Mouse (Mus musculus): ENCODE results near the gene Mptx2. TPM values are rescaled to one million over a fixed set of nuclear protein-coding genes. Genes with fewer than 3 reads are reported as not detected.
"Not testable (repeated sequence)": the region's sequence is repeated elsewhere in the genome, so short reads cannot be mapped to it uniquely, and the experiment has no call there.

Gene Mptx2
- polyA plus RNA-seq (2012; ENCODE audit: insufficient read depth, insufficient read length, missing spikeins), result not detected in 2 replicates

- no peaks in the 10 kb centered on the region for H3K4me1 ChIP-seq (ENCODE audit: control insufficient read depth, insufficient read depth, low read length)
- no peak within 1 kb of the TSS for H3K27ac ChIP-seq (ENCODE audit: insufficient read depth, low read depth, low read length)
- H3K4me3 ChIP-seq (ENCODE audit: insufficient read depth, low read length), result no peak within 1 kb of the TSS
- TF ChIP-seq POLR2A (IDR thresholded peaks at IDR 0.05; ENCODE audit: borderline replicate concordance, low read depth, low read length) (no peak), CTCF (IDR thresholded peaks at IDR 0.05; ENCODE audit: low read depth, low read length) (no peak)
Observed at GRCm38 (mm10) chr1:173277677-173278076, at the start of gene Mptx2. TSS of gene Mptx2 (minus strand) at chr1:173277777.

- Histone ChIP-seq H3K4me3 (ENCODE audit: insufficient read depth, low read length) (no peak overlapping the region), H3K27ac (ENCODE audit: insufficient read depth, low read depth, low read length) (no peak overlapping the region), H3K4me1 (ENCODE audit: control insufficient read depth, insufficient read depth, low read length) (no peaks in the 10 kb centered on the region)
- TF ChIP-seq CTCF (IDR thresholded peaks at IDR 0.05; ENCODE audit: low read depth, low read length) (no peak), POLR2A (IDR thresholded peaks at IDR 0.05; ENCODE audit: borderline replicate concordance, low read depth, low read length) (no peak)
Observed at GRCm38 (mm10) chr1:173326552-173326951, 49.0 kb upstream of the Mptx2 start.

- Histone ChIP-seq H3K4me1 (ENCODE audit: control insufficient read depth, insufficient read depth, low read length) (no peaks in the 10 kb centered on the region), H3K4me3 (ENCODE audit: insufficient read depth, low read length) (no peak overlapping the region), H3K27ac (ENCODE audit: insufficient read depth, low read depth, low read length) (no peak overlapping the region)
- TF ChIP-seq CTCF (IDR thresholded peaks at IDR 0.05; ENCODE audit: low read depth, low read length) (no peak), POLR2A (IDR thresholded peaks at IDR 0.05; ENCODE audit: borderline replicate concordance, low read depth, low read length) (no peak)
Observed at GRCm38 (mm10) chr1:173325395-173325794, 47.8 kb upstream of the Mptx2 start.

- Histone ChIP-seq H3K27ac (ENCODE audit: insufficient read depth, low read depth, low read length) (no peak overlapping the region), H3K4me1 (ENCODE audit: control insufficient read depth, insufficient read depth, low read length) (no peaks in the 10 kb centered on the region), H3K4me3 (ENCODE audit: insufficient read depth, low read length) (no peak overlapping the region)
- no peak for TF ChIP-seq POLR2A (IDR thresholded peaks at IDR 0.05; ENCODE audit: borderline replicate concordance, low read depth, low read length)
- TF ChIP-seq CTCF (IDR thresholded peaks at IDR 0.05; ENCODE audit: low read depth, low read length), result no peak
Observed at GRCm38 (mm10) chr1:173324961-173325360, 47.4 kb upstream of the Mptx2 start.

- H3K4me1 ChIP-seq (ENCODE audit: control insufficient read depth, insufficient read depth, low read length), result no peaks in the 10 kb centered on the region
- TF ChIP-seq POLR2A (IDR thresholded peaks at IDR 0.05; ENCODE audit: borderline replicate concordance, low read depth, low read length), result no peak
- peak; percentile 83 for TF ChIP-seq CTCF (IDR thresholded peaks at IDR 0.05; ENCODE audit: low read depth, low read length)
- H3K4me3 ChIP-seq (ENCODE audit: insufficient read depth, low read length), result no peak overlapping the region
- H3K27ac ChIP-seq (ENCODE audit: insufficient read depth, low read depth, low read length), result no peak overlapping the region
Observed at GRCm38 (mm10) chr1:173323839-173324585, 46.4 kb upstream of the Mptx2 start.

GRCm38 (mm10) chr1:173322249-173322627 is 44.7 kb upstream of the Mptx2 start:
- TF ChIP-seq POLR2A (IDR thresholded peaks at IDR 0.05; ENCODE audit: borderline replicate concordance, low read depth, low read length), result no peak
- no peak for TF ChIP-seq CTCF (IDR thresholded peaks at IDR 0.05; ENCODE audit: low read depth, low read length)

GRCm38 (mm10) chr1:173321593-173322248 is 44.1 kb upstream of the Mptx2 start:
- TF ChIP-seq POLR2A (IDR thresholded peaks at IDR 0.05; ENCODE audit: borderline replicate concordance, low read depth, low read length), result no peak
- TF ChIP-seq CTCF (IDR thresholded peaks at IDR 0.05; ENCODE audit: low read depth, low read length), result no peak
- H3K27ac ChIP-seq (ENCODE audit: insufficient read depth, low read depth, low read length), result no peak overlapping the region
- no peaks in the 10 kb centered on the region for H3K4me1 ChIP-seq (ENCODE audit: control insufficient read depth, insufficient read depth, low read length)
- H3K4me3 ChIP-seq (ENCODE audit: insufficient read depth, low read length), result no peak overlapping the region

More at GRCm38 (mm10) chr1:173322249-173322627, 44.7 kb upstream of the Mptx2 start:
- Histone ChIP-seq H3K4me1 (ENCODE audit: control insufficient read depth, insufficient read depth, low read length) (no peaks in the 10 kb centered on the region), H3K4me3 (ENCODE audit: insufficient read depth, low read length) (no peak overlapping the region), H3K27ac (ENCODE audit: insufficient read depth, low read depth, low read length) (no peak overlapping the region)

GRCm38 (mm10) chr1:173317925-173318477 is 40.4 kb upstream of the Mptx2 start:
- no peak overlapping the region for H3K4me3 ChIP-seq (ENCODE audit: insufficient read depth, low read length)
- no peaks in the 10 kb centered on the region for H3K4me1 ChIP-seq (ENCODE audit: control insufficient read depth, insufficient read depth, low read length)
- no peak for TF ChIP-seq CTCF (IDR thresholded peaks at IDR 0.05; ENCODE audit: low read depth, low read length)
- no peak for TF ChIP-seq POLR2A (IDR thresholded peaks at IDR 0.05; ENCODE audit: borderline replicate concordance, low read depth, low read length)
- H3K27ac ChIP-seq (ENCODE audit: insufficient read depth, low read depth, low read length), result no peak overlapping the region

GRCm38 (mm10) chr1:173315725-173316124 is 38.1 kb upstream of the Mptx2 start:
- TF ChIP-seq CTCF (IDR thresholded peaks at IDR 0.05; ENCODE audit: low read depth, low read length) (no peak), POLR2A (IDR thresholded peaks at IDR 0.05; ENCODE audit: borderline replicate concordance, low read depth, low read length) (no peak)
- no peak overlapping the region for H3K4me3 ChIP-seq (ENCODE audit: insufficient read depth, low read length)

GRCm38 (mm10) chr1:173313535-173314050 is 36.0 kb upstream of the Mptx2 start:
- not testable (repeated sequence) for H3K27ac ChIP-seq (ENCODE audit: insufficient read depth, low read depth, low read length); H3K4me1 ChIP-seq (ENCODE audit: control insufficient read depth, insufficient read depth, low read length); H3K4me3 ChIP-seq (ENCODE audit: insufficient read depth, low read length)

More at GRCm38 (mm10) chr1:173315725-173316124, 38.1 kb upstream of the Mptx2 start:
- H3K4me1 ChIP-seq (ENCODE audit: control insufficient read depth, insufficient read depth, low read length), result no peaks in the 10 kb centered on the region
- H3K27ac ChIP-seq (ENCODE audit: insufficient read depth, low read depth, low read length), result no peak overlapping the region

GRCm38 (mm10) chr1:173302795-173303194 is 25.2 kb upstream of the Mptx2 start:
- not testable (repeated sequence) for H3K27ac ChIP-seq (ENCODE audit: insufficient read depth, low read depth, low read length); H3K4me3 ChIP-seq (ENCODE audit: insufficient read depth, low read length); H3K4me1 ChIP-seq (ENCODE audit: control insufficient read depth, insufficient read depth, low read length)
